Mouse (Mus musculus) ES-E14 (cell line): Measurements from ENCODE around the gene Poll.

ENCODE experiments used
- ZC3H11A ChIP-seq: IDR thresholded peaks from 2 replicates; pipeline ENCODE4 v1.6.1; 2012; ENCODE audit warnings: low read depth, mild to moderate bottlenecking, inconsistent platforms, low read length, borderline replicate concordance
- ZNF384 ChIP-seq: IDR thresholded peaks from 2 replicates; pipeline ENCODE4 v1.6.1; 2012; ENCODE audit warnings: low read depth, low read length, inconsistent platforms

- TF ChIP-seq ZC3H11A (no peak), ZNF384 (no peak)
Measured at GRCm38 (mm10) chr19:45552187-45552586, 8.1 kb downstream of the Poll start.
